Comparison of ENCODE assay signal across 1 mouse cellular context in the genomic region with DNA sequence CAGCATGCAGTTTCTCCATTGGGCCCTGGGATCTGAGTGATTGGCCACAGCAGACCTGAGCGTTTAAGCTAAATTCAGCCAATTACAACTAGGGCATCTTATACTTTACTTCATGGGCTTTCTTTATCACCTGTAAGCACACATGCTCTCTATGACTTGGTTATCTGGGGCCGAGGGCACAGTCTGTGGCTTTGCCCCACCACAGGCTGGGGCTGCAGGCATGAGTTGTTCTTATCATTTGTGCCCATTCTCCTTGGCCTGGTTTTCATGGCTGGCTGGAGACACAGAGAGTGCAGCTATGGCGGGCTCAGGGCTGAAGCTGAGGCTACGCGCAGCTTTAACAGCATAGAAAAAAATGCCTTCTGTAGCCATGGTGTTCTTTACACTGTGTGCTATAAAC.
TF ChIP-seq lines count a peak whose summit lies in the region.

No protein-coding gene starts in this region.

TF ChIP-seq in MEL, 35 proteins besides CTCF, POLR2A, EP300 and RAD21 (continued from another document):
- TF ChIP-seq ZNF384 (IDR thresholded peaks at IDR 0.05; ENCODE audit: low read depth, low read length), result peak; percentile 60; the same call in 1 of the 2 replicates
- no peak for TF ChIP-seq ZMIZ1 (IDR thresholded peaks at IDR 0.05; ENCODE audit: low read depth, low read length)
- TF ChIP-seq MAZ (IDR thresholded peaks at IDR 0.05; ENCODE audit: low read depth, low read length), result peak; percentile 54; the same call in 1 of the 2 replicates
- TF ChIP-seq ZKSCAN1 (IDR thresholded peaks at IDR 0.05; ENCODE audit: low read depth, low read length), result no peak
